Mouse (Mus musculus) spleen, postnatal 36 days (tissue): ENCODE data around the gene Primpol.

Experiments
- DNase-seq, 2 experiments: peaks; one replicate each; pipeline ENCODE4 v3.0.0; 2022; ENCODE audit warnings: low spot score in 2 of 2, mixed read lengths in 1 of 2

The Primpol gene

DNA sequence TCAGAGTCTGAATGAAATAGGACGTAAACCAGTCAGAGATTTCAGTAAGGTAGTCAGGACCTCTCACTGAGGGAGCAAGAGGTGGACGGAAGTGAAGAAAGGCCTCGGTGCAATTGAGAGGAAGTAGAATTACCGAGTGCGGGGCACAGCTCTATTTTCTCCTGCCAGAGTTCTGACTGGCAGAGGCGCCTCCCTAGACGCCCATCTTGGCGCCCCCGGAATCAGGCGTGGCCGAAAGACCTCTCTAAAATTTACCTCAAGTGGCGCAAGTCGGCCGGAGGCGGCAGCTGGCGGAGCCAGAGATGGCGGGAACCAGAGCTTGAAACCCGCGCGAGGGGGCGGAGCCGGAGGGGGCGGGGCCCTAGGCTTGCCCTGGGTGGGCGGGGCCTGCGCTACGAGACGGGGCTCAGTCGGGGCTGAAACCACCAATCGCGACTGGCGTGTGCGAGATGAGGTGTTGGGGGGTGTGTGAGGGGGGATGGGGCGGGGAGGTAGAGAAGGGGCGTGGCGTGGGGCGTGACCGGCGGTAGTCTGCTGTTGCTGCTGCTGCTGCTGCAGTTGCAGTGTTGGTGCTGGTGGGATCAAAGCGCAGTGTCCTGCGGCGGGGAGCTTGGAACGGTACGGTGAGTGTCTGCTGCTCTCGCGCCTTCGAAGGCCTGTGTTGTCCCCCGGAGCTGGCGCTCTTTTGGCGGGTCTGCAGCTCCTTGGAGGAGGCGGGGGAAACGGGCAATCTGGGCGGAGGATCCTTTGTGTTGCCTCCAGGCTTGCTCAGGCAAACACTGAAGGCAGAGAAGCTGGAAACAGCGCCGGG lies at the start of gene Primpol, which contains the start of gene Casp3:
Primpol (minus strand) TSS at position 334 of the 811 bp plus-strand sequence.
Casp3 (plus strand) TSS at position 413 of the 811 bp plus-strand sequence.
- DNase-seq: peak; percentile 93 to 96

DNA sequence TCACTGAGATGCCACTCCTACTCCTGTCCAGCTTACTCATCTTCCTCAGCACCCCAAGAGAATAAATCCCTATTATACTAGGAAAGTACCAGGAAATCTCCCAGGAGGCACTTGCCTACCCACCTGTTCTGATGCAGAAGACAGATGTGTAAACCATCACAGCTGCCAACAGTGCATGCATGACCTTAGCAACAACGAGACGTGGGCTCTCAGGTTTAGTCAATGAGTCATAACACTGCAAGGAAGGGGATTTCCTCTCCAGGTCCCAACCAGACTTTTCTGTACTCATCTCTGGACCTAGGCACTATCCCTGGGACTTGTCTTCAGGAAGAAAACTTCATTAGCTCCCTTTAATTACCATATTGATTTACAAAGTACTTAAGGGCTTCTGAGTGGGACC lies 38.9 kb upstream of the Primpol start:
- DNase-seq: no peak

DNA sequence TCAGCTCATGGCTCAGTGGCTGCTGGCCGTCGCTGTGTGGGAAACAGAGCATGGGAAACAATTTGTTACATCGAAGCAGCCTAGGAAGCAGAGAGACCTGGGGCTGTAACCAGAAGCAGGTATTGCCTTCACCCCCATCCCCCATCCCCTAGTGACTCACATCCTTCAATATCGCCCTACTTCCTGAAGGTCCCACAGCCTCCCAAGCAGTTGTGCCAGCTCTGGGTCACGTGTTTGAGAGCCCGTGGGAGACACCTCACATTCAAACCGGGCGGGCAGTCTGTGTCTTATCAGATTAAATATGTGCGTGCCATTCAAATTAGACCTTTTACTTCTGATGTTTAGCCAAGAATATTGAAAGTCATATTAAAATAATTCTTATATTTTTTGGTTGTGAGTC lies 34.9 kb upstream of the Primpol start:
- peak in 1 of 2 experiments; percentile 9 for DNase-seq

DNA sequence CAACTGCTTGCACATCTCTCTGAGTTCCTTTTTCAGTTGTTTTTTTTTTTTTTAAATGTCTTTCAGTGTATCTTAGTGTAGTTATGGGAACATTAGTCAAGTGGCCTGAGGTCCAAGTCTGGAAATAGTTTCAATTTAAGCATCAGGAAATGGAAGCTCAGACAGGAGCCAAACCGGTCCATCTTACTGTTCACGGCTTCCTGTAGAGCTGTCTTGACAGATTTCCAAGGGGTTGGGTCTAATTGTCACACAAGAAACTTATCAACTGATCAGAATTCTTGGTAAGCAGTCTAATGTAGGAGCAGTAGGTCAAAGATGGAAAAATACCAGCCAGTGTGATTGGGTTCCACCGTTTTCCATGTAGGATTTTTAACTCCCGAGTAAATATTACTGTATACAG lies 31.4 kb upstream of the Primpol start:
- no peak for DNase-seq

DNA sequence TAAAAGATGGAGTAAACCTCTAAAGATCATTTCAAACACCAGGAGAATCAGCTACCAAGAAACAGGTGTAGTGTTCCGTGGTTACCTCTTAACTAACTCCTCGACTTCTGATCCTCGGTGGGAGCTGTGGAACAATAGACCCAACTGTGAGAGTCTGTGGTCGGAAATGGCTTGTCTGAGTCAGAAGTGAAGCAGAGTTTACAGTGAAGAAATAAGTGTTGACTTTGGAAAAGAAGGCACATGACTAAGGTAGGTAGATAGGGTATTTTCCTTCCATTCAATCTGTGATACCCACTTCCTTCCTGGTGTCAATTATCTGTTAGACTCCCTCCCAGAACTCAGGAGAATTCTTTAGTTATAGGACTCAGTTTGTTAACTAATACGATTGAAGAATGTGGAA lies 24.3 kb upstream of the Primpol start:
- no peak for DNase-seq

DNA sequence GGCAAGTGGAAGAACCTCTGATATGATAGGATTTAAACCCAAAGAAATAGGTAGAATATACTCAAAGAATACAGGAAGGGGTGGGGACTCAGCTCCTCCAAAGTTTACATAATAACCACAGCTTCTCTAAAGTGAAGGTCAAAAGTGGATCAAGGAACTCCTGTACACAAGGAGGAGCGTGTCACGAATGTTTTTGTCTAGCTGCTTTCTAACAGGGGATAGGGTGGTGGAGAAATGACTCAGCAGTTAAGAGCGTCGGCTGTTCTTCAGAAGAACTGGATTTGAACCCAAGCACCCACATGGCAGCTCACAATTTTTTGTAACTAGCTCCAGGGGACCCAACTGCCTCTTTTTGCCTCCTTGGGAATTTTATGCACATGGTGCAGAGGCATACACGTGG lies 22.8 kb upstream of the Primpol start:
- DNase-seq: no peak

DNA sequence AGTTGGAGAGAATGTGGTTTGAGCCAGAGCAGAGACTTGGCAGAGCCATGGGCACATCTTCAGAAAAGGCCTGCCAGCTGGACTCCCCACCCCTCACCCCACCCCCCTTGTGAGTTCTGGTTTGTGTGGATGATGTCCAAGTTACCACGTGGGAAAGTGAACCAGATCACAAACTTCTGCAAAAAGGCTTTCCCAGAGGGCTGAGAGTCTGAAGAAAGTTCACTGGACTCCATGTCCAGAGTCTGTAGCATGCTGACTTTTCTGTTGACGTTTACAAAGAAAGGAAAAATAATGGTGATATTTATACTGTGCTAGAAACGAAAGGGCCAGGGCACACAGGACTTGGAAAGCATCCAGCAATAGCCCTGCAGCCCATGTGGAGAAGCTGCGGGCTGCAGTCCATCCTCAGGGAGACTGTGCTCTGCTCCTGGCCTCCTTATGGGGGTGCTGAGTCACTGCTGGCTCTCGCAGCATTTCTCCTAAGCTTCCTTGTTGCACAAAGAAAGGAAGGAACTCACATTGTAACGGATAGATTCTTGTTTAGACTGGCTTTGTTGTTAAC lies 22.1 kb upstream of the Primpol start:
- DNase-seq: no peak

DNA sequence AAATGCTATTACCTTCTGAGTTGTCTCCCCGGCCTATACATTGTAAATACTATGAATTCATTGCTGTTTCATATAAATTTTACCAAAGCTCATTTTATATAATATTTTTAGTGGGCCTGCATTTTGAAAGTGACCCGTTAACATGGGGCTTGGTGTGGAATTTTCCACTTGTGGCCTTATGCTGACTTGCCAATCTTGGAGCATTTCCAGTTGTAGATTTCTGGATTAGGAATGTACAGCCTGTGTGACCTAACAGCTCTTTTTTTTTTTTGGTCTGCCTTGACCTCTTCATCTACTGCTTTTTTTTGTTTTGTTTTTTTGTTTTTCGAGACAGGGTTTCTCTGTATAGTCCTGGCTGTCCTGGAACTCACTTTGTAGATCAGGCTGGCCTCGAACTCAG lies 13.9 kb upstream of the Primpol start:
- no peak for DNase-seq

DNA sequence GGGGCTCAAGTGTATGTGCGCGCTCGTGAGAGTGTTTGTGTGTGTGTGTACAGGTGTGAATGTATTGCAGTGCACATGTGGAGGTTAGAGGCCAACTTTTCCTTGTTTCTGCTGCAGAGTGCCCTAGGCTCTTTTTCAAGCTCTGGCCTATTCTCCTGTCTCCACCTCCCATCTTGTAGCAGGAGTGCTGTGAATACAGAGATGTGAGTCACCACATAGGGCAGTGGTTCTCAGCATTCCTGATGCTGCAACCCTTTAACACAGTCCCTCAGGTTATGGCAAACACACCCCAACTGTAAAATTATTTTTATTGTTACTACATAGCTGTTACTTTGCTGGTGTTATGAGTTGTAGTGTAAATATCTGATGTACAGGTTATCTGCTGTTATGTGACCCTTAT lies 13.4 kb upstream of the Primpol start:
- DNase-seq: no peak

DNA sequence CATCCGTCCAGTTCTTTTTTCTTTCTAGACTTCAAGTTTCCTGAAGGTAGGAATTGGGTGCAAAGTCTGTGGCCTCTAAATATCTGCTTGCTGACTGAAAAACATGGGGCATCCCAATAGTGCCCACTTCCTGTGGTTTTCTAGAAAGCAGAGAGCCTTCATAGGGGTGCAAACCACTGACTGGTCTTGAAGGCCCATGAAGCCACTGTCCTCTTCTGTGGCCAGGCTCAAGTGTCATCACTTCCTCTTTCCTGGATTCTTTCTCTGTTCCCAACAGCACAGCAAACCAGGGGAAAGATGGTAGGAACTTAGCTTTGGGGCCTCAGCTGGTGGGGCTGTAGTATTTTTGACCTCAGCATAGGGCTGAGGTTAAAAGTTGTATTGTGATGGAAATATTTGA lies 11.6 kb upstream of the Primpol start:
- no peak for DNase-seq

DNA sequence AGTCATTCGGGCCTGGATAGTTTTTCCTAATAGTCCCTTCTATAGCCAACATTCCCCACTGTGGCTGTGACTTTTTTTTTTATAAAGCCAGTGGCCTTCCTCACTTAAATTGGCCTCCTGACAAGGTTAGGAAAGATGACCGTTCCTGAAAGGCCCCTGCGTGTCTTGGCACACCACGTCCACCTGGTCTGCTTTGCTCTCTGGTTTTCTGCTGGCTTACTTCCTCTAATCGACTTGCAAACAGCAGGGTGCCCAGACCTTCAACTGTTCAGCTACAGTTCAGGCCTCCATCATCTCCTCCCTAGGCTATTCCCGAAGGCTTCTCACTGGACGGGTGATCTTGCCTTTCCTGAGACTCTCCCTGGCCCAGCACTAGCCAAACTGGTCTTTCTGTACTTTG lies 10.9 kb upstream of the Primpol start:
- DNase-seq: peak in 1 of 2 experiments; percentile 6

DNA sequence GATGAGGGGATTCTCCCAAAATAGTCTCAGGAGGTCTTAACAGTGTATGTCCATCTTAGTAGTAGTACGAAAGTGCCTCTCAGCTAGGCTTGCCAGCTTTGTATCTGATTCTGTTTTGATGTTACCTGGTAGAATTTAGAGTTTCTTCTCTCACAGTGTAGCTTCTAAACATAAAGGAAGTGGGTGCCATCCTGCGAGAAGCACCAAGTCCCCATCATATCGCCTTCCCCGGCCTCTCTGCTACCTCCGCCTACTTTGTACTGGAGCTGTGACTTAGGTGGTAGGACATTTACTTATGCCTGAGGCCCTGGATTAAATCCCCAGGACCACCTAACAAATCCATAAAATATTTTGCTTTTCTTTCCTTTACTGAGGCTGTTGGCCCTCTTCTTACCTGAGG lies 9.6 kb upstream of the Primpol start:
- no peak for DNase-seq

DNA sequence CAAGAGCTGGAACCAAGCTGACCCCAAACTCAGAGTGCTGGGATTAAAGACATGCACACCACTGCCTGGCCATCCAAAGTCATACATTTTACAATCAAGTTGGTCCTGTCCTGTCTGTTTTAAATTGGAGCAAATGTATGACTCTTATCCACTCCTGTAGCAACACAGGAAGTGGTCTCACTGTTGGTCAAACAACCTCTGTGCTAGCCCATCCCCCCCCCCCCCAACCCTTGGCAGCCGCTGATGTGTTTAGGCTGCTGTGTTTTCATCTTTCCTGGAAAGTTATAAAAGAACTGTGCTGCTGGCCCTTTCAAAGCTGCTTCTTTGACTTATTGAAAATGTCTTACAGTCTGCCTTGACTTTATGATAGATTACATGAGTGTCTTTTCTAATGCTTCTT lies 8.2 kb upstream of the Primpol start:
- no peak for DNase-seq

DNA sequence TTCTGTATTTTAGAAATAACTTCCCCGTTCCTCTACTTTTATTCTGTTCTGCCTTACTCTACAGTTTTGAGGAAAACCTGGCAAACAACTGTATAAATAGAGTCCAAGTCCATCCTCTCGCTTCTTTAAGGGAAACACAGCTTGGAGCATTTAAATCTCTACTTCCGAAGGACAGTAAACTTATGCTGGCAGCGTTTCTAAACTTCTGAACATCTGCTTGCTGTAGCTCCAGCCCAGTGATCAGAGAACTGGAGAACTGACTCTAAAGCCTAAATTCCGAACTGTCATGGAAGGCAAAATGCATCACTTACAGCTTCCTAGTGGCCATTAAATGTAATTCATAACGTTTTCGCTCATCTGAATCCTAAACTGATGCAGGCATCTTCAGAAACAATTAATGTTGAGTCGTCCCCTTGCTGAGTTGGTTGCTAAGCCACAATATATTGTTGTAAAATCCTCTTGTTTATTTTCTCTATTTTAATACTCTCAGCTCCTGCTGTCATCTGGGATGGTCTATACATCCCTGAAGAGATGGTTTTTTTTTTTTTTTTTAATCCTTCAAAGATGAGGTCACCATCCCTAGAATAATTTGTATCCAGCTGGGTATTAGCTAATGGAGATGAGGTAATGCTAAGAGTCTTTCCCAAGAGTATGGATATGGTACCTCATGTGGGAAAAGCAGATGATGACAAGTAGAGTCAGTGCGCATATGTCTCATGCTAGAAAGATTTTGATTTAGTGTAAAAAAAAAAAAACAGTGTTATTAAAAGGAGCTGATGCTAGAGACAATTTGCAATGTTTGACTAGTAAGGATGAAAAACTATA lies 5.6 kb upstream of the Primpol start:
- no peak for DNase-seq

DNA sequence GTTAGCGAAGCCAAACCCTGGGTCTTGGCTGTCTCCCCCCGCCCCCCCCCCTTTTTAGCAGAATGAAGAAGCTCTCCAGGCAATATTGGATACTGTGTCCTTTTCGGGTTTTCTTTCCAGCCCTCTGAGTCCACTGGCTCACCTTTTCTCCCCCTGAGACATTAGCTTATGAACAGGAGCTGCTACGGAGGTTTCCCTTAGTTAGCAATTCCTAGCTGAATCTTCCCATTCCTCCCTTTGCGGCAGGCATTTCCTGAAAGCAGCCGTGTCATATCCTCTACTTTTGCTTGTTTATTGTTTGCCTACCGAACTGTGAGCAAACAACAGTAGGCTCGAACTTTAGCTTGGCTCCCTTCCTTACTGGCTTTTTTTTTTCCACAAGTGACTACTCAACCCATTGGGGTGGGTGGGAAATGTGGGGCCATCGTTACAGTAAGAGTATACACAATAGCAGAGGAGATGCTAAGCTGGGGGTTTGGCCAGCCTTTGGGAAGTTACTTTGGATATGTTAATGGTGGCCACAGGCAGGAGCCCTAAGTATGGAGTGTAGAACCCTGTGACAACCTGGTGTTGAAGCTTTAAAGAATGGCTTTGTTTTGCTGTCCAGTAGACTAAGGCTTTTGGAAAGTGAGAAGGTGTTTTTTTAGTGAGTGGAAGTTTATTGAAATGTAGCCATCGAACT lies 1.8 kb upstream of the Primpol start:
- no peak for DNase-seq

DNA sequence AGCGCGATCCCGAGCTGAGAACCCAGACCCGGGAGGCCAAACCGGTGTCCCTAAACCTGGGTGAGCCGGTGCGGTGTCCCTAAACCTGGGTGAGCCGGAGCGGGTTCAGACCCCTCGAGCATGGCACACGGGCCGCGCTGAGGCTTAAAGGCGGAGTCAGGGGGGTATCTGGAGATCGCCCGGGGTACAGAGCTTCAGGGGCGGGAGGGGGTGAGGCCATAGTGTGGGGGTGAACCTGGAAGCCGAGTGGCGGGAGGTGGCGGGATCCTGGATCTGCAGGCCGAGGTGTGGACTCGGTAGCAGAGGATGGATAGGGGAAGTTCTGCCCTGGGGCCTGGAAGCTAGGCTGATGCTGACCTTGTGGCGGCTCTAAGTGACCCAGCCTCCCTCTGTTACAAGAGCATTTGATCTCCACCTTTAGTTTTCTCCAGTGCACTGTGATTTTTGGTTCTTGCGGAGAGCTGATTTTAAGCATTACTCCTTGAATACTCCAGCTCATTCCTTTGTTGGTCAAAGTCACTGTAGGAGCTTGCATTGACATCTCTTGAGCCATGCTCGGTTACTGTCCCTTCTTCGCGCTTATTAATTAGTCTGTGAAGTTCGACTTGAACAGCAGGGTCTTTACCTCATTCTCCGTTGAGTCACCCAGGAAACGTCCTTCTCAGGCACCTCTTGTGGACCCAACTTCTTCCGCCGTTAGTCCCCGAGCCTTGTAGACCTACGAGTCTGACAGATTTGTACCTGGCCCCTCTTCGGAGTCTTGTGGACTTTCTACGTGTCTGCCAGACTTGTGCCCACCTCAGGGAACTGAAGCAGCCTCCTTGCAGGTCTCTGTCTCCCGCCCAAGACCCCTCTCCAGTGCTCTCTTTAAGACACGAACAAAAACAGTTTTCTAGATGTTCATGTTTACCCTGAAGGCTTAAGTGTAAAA lies 943 bp upstream of the Primpol start:
- peak in 1 of 2 experiments; percentile 31 for DNase-seq

DNA sequence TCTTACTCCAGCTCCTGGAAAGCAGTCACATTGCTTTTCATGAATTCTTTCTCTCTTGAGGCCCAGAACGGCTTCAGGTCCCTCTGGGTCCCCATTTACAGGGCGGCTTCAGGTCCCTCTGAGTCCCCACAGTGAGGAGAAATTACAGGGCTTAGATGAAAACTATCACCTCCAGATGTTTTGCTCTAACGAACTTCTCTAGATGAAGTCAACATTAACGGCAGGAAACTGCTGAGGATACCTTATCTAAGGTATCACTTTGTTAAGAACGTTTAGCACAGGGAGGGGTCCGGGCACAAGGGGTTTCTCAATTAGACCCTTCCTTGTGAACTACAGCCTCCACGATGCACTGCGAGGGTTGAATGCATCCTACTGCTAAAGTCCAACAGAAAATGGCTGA lies 1.1 kb downstream of the Primpol start:
- no peak for DNase-seq

DNA sequence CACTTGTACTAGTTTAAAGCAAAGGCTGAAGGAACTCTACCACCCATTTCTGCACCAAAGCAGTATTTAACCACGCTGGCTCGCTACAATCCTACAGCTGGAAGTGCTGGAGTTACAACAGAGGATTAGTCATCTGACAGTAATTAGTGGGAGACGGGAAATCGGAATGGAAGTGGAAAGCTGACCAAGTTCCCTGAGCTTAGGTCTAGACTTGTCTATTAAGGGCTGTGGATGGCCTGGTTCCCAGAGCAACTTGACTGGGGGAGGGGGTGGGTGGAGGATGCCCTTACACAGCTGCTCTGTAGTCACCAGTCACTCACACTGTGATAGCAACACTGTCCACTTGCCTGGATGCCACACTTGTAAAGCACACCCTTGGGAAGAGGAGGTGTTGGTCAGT lies 3.6 kb downstream of the Primpol start:
- no peak for DNase-seq

DNA sequence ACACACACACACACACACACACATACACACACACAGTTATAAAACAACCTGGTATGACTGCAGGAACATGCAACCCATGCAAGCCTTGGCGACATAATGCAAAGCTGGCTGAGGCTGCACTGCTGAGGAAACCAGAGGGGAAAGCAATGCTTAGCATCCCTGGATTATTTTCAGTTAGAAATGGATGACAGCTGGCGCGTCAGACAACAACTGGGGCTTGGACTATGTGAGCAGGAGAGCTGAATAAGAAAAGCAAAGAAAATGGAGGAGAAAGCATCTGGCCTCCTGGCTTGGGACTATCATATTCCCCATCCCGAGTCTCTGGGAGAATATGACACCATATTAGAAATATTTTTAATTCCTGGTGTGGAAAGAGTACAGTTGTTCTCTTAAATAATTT lies 4.1 kb downstream of the Primpol start:
- DNase-seq: no peak

DNA sequence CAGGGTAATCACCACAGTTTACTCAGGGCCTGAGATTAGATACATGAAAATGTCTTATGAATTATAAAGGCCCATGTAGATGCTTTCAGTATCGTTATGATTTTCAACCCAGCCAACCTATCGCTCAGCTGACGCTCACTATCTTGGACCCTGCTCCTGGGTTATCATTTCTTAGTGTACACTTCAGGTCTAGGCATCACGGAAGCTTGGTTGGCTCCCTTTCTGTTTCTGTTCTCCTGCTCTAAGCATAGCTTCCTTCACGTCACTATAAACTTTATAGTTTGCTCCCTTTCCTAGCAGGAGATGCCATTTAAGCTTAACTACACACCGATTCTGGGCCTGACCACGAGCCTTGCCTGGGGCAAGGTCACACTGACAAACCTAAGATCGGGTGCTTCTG lies 5.5 kb downstream of the Primpol start:
- DNase-seq: no peak

DNA sequence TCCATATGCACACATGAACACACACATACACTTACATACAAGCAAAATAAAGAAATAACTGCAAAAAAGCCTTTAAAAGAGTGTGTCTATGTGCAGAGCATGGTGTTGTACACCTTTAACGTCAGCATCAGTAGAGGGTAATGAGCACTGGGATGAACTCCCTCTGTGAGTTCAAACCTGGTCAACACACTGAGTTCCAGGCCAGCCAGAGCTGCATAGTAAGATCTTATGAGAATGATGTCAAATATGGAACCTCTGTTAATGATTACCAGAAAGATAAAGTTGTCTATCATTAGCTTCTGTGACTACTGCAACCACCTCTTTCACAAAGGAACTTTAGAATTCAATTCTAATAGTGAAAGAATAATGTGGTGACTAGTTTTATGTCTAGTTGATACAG lies 10.1 kb downstream of the Primpol start:
- DNase-seq: no peak
